Mouse (Mus musculus) limb, embryonic 13.5 days (tissue): ENCODE data around the gene Cytl1. TPM values are rescaled to one million over a fixed set of nuclear protein-coding genes. Genes with fewer than 3 reads are reported as not detected.

Experiments
- ATAC-seq: fragments of 200-750 bp; cut with Nextera tagmentation; 2 replicates; pipeline ENCODE4 v1.8.0; 2017; ENCODE audit warnings: low read depth, moderate number of reproducible peaks, moderate TSS enrichment; ENCODE audit not compliant: low FRiP score
- H3K27ac ChIP-seq: fragments of 300-500 bp; sonication (generic); 2 replicates; pipeline ENCODE4 v1.5.1; 2015; ENCODE audit warnings: inconsistent platforms, mild to moderate bottlenecking, moderate library complexity
- H3K27me3 ChIP-seq: fragments of 300-500 bp; sonication (generic); 2 replicates; pipeline ENCODE4 v1.6.1; 2015; ENCODE audit warnings: mild to moderate bottlenecking, inconsistent platforms
- H3K36me3 ChIP-seq: fragments of 300-500 bp; sonication (generic); 2 replicates; pipeline ENCODE4 v1.6.1; 2015; ENCODE audit warnings: inconsistent platforms, mild to moderate bottlenecking, moderate library complexity
- H3K4me1 ChIP-seq: fragments of 300-500 bp; sonication (generic); 2 replicates; pipeline ENCODE4 v1.6.1; 2015; ENCODE audit warnings: inconsistent platforms
- H3K4me2 ChIP-seq: fragments of 300-500 bp; sonication (generic); replicated peaks from 2 replicates; pipeline ENCODE4 v1.6.1; 2015; ENCODE audit warnings: inconsistent platforms, mild to moderate bottlenecking, moderate library complexity
- H3K4me3 ChIP-seq: fragments of 300-500 bp; sonication (generic); 2 replicates; pipeline ENCODE4 v1.5.1; 2015; ENCODE audit warnings: moderate library complexity, mild to moderate bottlenecking, inconsistent platforms
- H3K9ac ChIP-seq: fragments of 300-500 bp; sonication (generic); 2 replicates; pipeline ENCODE4 v1.6.1; 2015; ENCODE audit warnings: mild to moderate bottlenecking, inconsistent platforms
- H3K9me3 ChIP-seq: fragments of 300-500 bp; sonication (generic); 2 replicates; pipeline ENCODE4 v1.6.1; 2016; ENCODE audit warnings: inconsistent platforms
- WGBS: fragments of 180-500 bp; shearing (Covaris S2); methylation state at CpG from one replicate; pipeline ENCODE4 v1.1.7; 2015; 5-methylcytosine and 5-hydroxymethylcytosine counted together
- polyA plus RNA-seq: library from polyadenylated mRNA; unstranded; fragments of >200 nt; fragmentation: Nextera tagmentation; extraction: Ambion mirVana; gene quantifications from 2 replicates; pipeline ENCODE4 v1.2.1, GENCODE M21; 2015

Cytl1 gene
- polyA plus RNA-seq, 1 experiment from 2014 or later = 109 TPM

DNA sequence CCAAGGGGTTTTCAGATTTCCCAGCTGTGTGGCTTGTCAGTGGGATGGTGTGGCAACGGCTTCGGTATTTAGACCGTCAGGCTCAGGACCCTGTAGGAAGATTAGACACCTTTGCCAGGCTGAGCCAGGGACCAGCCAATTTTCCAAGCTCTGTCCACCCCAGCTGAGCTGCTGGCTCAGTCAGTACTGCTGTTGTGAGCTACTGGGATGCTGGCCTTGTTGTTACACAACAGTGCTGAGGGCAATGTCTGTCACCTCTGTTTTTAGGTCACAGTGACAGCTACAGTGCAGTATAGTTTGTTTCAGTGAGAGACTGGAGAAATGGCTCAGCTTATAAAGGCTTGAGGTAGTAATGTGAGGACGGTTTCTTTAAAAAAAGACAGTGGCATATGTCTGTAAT lies 38.7 kb downstream of the Cytl1 start:
- no peaks in the 10 kb centered on the region for H3K36me3 ChIP-seq
- no peak overlapping the region for H3K4me3 ChIP-seq
- no peak overlapping the region for H3K4me2 ChIP-seq
- WGBS = 54% methylated on average over 4 of the region's 4 CpGs
- H3K27ac ChIP-seq = no peak overlapping the region
- ATAC-seq = no peak
- H3K27me3 ChIP-seq = peaks cover 9% of the 10 kb centered on the region; the same call in 1 of the 2 replicates
- H3K4me1 ChIP-seq = peaks cover 11% of the 10 kb centered on the region
- no peaks in the 10 kb centered on the region for H3K9me3 ChIP-seq
- H3K9ac ChIP-seq = no peak overlapping the region

DNA sequence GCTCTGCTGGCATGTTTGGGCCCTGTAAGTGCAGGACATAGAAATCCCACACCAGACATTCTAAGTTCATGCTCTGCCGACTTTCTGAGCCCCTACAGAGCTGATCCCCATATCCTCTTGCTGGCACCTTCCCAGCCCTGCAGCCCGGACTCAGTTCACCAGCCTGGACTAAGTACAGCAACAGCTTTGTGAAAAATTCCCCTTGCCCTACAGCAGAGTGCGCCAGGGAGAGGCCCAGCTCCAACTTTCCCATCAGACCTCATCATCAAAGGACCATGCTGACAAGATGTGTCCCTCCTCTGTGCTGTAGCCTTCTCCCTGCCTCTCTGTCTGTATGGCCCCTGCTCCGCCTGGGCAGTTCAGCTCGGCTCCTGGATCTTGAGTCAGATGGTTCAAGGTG lies 40.4 kb downstream of the Cytl1 start:
- H3K36me3 ChIP-seq = no peaks in the 10 kb centered on the region
- H3K9ac ChIP-seq = no peak overlapping the region
- peaks cover 5% of the 10 kb centered on the region; the same call in 1 of the 2 replicates for H3K4me1 ChIP-seq
- no peak overlapping the region for H3K27ac ChIP-seq
- H3K27me3 ChIP-seq = peaks cover 11% of the 10 kb centered on the region; the same call in 1 of the 2 replicates
- WGBS = 35% methylated on average over 5 of the region's 5 CpGs
- no peak overlapping the region for H3K4me2 ChIP-seq
- H3K4me3 ChIP-seq = no peak overlapping the region
- no peak for ATAC-seq
- no peaks in the 10 kb centered on the region for H3K9me3 ChIP-seq

GRCm38 (mm10) chr5:37783306-37783705 lies 48.0 kb downstream of the Cytl1 start:
- H3K4me1 ChIP-seq = peaks cover 13% of the 10 kb centered on the region
- 28% methylated on average over 8 of the region's 8 CpGs for WGBS
- H3K4me2 ChIP-seq = no peak overlapping the region
- H3K4me3 ChIP-seq = no peak overlapping the region
- H3K36me3 ChIP-seq = no peaks in the 10 kb centered on the region
- H3K9me3 ChIP-seq = no peaks in the 10 kb centered on the region
- peaks cover 9% of the 10 kb centered on the region; the same call in 1 of the 2 replicates for H3K27me3 ChIP-seq
- H3K27ac ChIP-seq = no peak overlapping the region
- no peak for ATAC-seq
- H3K9ac ChIP-seq = no peak overlapping the region

DNA sequence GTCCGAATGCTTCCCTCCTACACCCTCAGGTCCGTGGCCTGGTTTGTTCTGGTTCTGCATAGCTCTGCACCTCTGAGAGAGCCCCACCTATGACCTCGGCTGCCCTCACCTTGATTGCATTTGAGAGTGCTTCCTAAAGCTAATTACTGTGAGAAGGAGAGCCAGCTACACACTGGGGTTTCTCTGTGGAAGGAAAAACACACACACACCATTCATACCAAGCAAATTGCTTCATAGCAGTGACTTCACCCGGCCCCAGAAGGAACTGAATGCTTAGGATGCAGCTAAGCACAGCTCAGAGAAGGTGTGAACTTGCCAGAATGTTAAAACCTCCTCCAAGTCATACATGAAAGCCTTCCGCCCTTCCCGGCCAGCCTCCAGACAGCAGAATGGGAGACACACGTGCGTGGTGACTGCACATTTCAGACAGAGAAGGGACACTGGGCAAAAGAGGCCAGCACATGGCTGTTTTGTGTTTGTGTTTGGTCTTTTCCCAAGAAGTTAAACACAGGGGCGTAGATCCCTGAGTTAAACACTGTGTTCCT lies 49.6 kb downstream of the Cytl1 start:
- H3K36me3 ChIP-seq = no peaks in the 10 kb centered on the region
- H3K27me3 ChIP-seq = peaks cover 7% of the 10 kb centered on the region; the same call in 1 of the 2 replicates
- peak; percentile 71; the same call in 1 of the 2 replicates for ATAC-seq
- no peak overlapping the region for H3K4me2 ChIP-seq
- no peak overlapping the region for H3K27ac ChIP-seq
- no peak overlapping the region for H3K4me3 ChIP-seq
- H3K4me1 ChIP-seq = peaks cover 13% of the 10 kb centered on the region
- WGBS = 59% methylated on average over 9 of the region's 9 CpGs
- H3K9me3 ChIP-seq = no peaks in the 10 kb centered on the region
- no peak overlapping the region for H3K9ac ChIP-seq

Other genes with a start within 250 kb of the Cytl1 start
- gene Stk32b, start 18.3 kb upstream of the Cytl1 start, polyA plus RNA-seq = 7.2 and 7.6 TPM in 2 replicates
- gene Msx1, start 89.1 kb downstream of the Cytl1 start, polyA plus RNA-seq = 272 and 338 TPM in 2 replicates